Mouse (Mus musculus) heart, embryonic 11.5 days (tissue): ENCODE measurements around the gene Pet100. TPM values are rescaled to one million over a fixed set of nuclear protein-coding genes. Genes with fewer than 3 reads are reported as not detected.

Experiments
- ATAC-seq: fragments of 200-750 bp; cut with Nextera tagmentation; replicated peaks from 2 replicates; pipeline ENCODE4 v1.8.0; 2017; ENCODE audit warnings: moderate library complexity; ENCODE audit not compliant: insufficient number of reproducible peaks, low FRiP score, low TSS enrichment
- H3K27ac ChIP-seq: fragments of 300-500 bp; sonication (generic); 2 replicates; pipeline ENCODE4 v1.5.1; 2014; ENCODE audit warnings: mild to moderate bottlenecking, low read depth, low read length
- H3K27me3 ChIP-seq: fragments of 300-500 bp; sonication (generic); 2 replicates; pipeline ENCODE4 v1.6.1; 2014; ENCODE audit warnings: mild to moderate bottlenecking, low read length, mixed read lengths; ENCODE audit not compliant: control insufficient read depth, insufficient read depth
- H3K36me3 ChIP-seq: fragments of 300-500 bp; sonication (generic); 2 replicates; pipeline ENCODE4 v1.6.1; 2014; ENCODE audit warnings: mild to moderate bottlenecking, low read length, moderate library complexity, mixed read lengths; ENCODE audit not compliant: control insufficient read depth, insufficient read depth
- H3K4me1 ChIP-seq: fragments of 300-500 bp; sonication (generic); 2 replicates; pipeline ENCODE4 v1.6.1; 2014; ENCODE audit warnings: low read length; ENCODE audit not compliant: control insufficient read depth, insufficient read depth
- H3K4me2 ChIP-seq: fragments of 300-500 bp; sonication (generic); 2 replicates; pipeline ENCODE4 v1.6.1; 2014; ENCODE audit warnings: mild to moderate bottlenecking, moderate library complexity
- H3K4me3 ChIP-seq: fragments of 300-500 bp; sonication (generic); 2 replicates; pipeline ENCODE4 v1.5.1; 2014; ENCODE audit warnings: low read depth, low read length
- H3K9ac ChIP-seq: fragments of 300-500 bp; sonication (generic); 2 replicates; pipeline ENCODE4 v1.6.1; 2014; ENCODE audit warnings: mild to moderate bottlenecking, low read depth, low read length, moderate library complexity
- H3K9me3 ChIP-seq: fragments of 300-500 bp; sonication (generic); replicated peaks from 2 replicates; pipeline ENCODE4 v1.6.1; 2016; ENCODE audit warnings: low read length; ENCODE audit not compliant: control insufficient read depth
- WGBS: fragments of 180-500 bp; shearing (Covaris S2); extraction: QIAGEN DNeasy Blood & Tissue Kit; methylation state at CpG from one replicate; pipeline ENCODE4 v1.1.7; 2014; ENCODE audit not compliant: insufficient replicate concordance; 5-methylcytosine and 5-hydroxymethylcytosine counted together
- polyA plus RNA-seq: library from polyadenylated mRNA; unstranded; fragments of >200 nt; fragmentation: Nextera tagmentation; extraction: Ambion mirVana; gene quantifications from 2 replicates; pipeline ENCODE4 v1.2.1, GENCODE M21; 2014

Gene Pet100
- polyA plus RNA-seq, 1 experiment from 2014 or later, result 109 TPM

GRCm38 (mm10) chr8:3607822-3608221, 13.5 kb upstream of the Pet100 start:
- H3K9ac ChIP-seq, result no peak overlapping the region
- ATAC-seq, result no peak
- H3K4me3 ChIP-seq, result no peak overlapping the region
- H3K9me3 ChIP-seq, result no peaks in the 10 kb centered on the region
- peaks cover 28% of the 10 kb centered on the region for H3K36me3 ChIP-seq
- H3K4me2 ChIP-seq, result no peak overlapping the region
- no peaks in the 10 kb centered on the region for H3K4me1 ChIP-seq
- WGBS, result 92% methylated on average over 7 of the region's 7 CpGs
- no peak overlapping the region for H3K27ac ChIP-seq
- H3K27me3 ChIP-seq, result no peaks in the 10 kb centered on the region

DNA sequence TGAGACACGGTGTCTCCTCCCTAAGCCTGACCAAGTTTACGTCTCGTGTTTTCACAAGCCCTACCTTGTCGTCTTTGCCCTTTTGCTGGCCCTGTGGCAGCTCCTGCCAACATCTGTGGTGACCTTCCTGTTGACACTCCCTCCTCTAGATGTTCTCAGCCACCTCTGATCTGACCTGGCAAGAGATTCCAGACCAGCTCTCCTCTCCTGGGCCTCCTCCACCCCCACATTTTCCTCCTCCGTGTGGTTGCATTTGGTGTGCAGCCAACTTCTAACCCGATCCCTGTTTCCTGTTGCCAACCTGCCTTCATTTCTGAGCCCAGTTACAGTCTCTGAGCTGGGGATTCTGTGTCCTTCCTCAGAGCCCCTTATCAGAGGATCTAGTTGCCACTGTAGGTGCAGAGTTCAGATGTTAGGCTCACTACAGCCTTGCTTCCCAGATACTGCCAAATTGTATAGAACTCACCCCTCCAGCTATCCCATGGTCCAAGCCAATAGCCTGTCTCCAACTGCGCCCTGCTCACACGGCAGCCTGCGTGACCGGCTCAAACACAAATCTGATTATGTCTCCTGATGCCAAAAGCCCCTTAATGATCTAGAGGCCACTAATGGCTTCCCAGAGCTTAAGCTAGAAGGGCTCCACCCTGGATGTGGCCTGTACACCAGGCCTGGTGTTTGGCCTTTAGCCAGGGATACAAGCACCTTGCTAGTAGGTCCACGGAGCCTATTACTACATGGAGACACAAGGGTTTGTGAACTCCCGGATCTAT, 12.1 kb upstream of the Pet100 start:
- Histone ChIP-seq H3K36me3 (peaks cover 37% of the 10 kb centered on the region), H3K4me3 (no peak overlapping the region), H3K9me3 (no peaks in the 10 kb centered on the region), H3K4me2 (no peak overlapping the region), H3K9ac (no peak overlapping the region), H3K4me1 (no peaks in the 10 kb centered on the region), H3K27ac (no peak overlapping the region), H3K27me3 (no peaks in the 10 kb centered on the region)
- ATAC-seq, result no peak
- WGBS, result 84% methylated on average over 12 of the region's 12 CpGs

GRCm38 (mm10) chr8:3609816-3610150, 11.6 kb upstream of the Pet100 start:
- Histone ChIP-seq H3K9ac (no peak overlapping the region), H3K36me3 (peaks cover 39% of the 10 kb centered on the region), H3K27me3 (no peaks in the 10 kb centered on the region), H3K4me1 (no peaks in the 10 kb centered on the region), H3K9me3 (no peaks in the 10 kb centered on the region), H3K4me3 (no peak overlapping the region), H3K4me2 (no peak overlapping the region), H3K27ac (no peak overlapping the region)
- ATAC-seq, result no peak
- 88% methylated on average over 6 of the region's 6 CpGs for WGBS

DNA sequence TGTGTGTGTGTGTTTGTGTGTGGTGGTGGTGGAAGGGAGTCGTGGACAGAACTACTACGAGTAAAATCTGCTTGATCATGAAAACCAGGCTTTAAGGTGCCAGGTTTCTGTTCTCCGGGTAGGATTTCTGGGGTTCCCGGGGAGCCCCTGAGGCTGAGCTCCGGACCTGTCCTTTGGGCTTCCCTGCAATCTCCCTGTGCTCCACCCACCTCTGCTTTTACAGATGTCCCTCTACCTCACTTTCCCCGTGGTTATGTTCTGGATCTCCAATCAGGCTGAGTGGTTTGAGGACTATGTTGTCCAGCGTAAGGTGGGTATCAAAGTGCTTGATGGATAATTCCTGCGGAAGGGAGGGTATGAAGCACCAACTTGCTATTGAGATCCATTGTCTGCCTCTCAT, 771 bp downstream of the Pet100 start:
- ATAC-seq, result no peak
- 61% methylated on average over 8 of the region's 8 CpGs for WGBS
- H3K27ac ChIP-seq, result no peak overlapping the region

GRCm38 (mm10) chr8:3625445-3625844, 4.1 kb downstream of the Pet100 start, which contains the start of gene Pcp2:
Pcp2 (minus strand) TSS chr8:3625545.
- H3K9me3 ChIP-seq, result no peaks in the 10 kb centered on the region
- no peak within 1 kb of the TSS for H3K9ac ChIP-seq
- H3K4me2 ChIP-seq, result no peak within 1 kb of the TSS
- no peak within 1 kb of the TSS for H3K27ac ChIP-seq
- ATAC-seq, result no peak
- H3K4me3 ChIP-seq, result no peak within 1 kb of the TSS
- no peaks in the 10 kb centered on the region for H3K36me3 ChIP-seq
- 69% methylated on average over 1 of the region's 1 CpGs for WGBS
- no peaks in the 10 kb centered on the region for H3K4me1 ChIP-seq
- no peaks in the 10 kb centered on the region; the same call in 1 of the 2 replicates for H3K27me3 ChIP-seq

More for the DNA sequence above, 771 bp downstream of the Pet100 start:
- H3K4me3 ChIP-seq, result peak overlapping the region; percentile 80
- H3K9me3 ChIP-seq, result no peaks in the 10 kb centered on the region
- peaks cover 4% of the 10 kb centered on the region for H3K4me1 ChIP-seq
- H3K36me3 ChIP-seq, result peaks cover 9% of the 10 kb centered on the region
- H3K27me3 ChIP-seq, result no peaks in the 10 kb centered on the region
- peak overlapping the region; percentile 65 for H3K4me2 ChIP-seq
- H3K9ac ChIP-seq, result peak overlapping the region; percentile 74

DNA sequence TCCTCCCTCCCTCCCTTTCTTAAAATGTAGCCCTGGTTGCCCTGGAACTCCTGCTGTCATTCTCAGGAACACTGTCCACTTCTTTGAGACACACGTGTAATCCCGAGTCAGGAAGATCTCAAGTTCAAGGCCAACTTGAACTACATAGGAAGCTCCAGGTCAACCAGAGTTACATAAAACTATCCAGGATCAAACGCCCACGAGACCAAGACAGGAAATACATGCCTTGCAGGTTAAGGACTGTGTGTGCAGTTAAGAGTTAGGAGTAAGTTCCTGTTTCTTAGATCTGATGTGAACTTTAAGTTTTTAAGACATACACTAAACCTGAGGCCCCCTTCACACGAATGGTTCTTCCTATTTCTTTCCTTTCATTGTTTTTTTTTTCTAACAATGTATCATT, 5.6 kb downstream of the Pet100 start:
- Histone ChIP-seq H3K4me2 (no peak overlapping the region), H3K9me3 (no peaks in the 10 kb centered on the region), H3K9ac (no peak overlapping the region), H3K27ac (no peak overlapping the region), H3K27me3 (no peaks in the 10 kb centered on the region; the same call in 1 of the 2 replicates), H3K4me3 (no peak overlapping the region), H3K4me1 (peaks cover 3% of the 10 kb centered on the region; the same call in 1 of the 2 replicates), H3K36me3 (no peaks in the 10 kb centered on the region)
- 52% methylated on average over 5 of the region's 5 CpGs for WGBS
- ATAC-seq, result no peak

- ATAC-seq, result no peak
- Histone ChIP-seq H3K4me3 (no peak overlapping the region), H3K9me3 (no peaks in the 10 kb centered on the region), H3K9ac (no peak overlapping the region), H3K4me1 (peaks cover 3% of the 10 kb centered on the region; the same call in 1 of the 2 replicates), H3K27ac (no peak overlapping the region), H3K36me3 (no peaks in the 10 kb centered on the region), H3K27me3 (no peaks in the 10 kb centered on the region; the same call in 1 of the 2 replicates), H3K4me2 (no peak overlapping the region)
- WGBS, result 21% methylated on average over 5 of the region's 5 CpGs
Measured at GRCm38 (mm10) chr8:3628014-3628413, 6.7 kb downstream of the Pet100 start.

DNA sequence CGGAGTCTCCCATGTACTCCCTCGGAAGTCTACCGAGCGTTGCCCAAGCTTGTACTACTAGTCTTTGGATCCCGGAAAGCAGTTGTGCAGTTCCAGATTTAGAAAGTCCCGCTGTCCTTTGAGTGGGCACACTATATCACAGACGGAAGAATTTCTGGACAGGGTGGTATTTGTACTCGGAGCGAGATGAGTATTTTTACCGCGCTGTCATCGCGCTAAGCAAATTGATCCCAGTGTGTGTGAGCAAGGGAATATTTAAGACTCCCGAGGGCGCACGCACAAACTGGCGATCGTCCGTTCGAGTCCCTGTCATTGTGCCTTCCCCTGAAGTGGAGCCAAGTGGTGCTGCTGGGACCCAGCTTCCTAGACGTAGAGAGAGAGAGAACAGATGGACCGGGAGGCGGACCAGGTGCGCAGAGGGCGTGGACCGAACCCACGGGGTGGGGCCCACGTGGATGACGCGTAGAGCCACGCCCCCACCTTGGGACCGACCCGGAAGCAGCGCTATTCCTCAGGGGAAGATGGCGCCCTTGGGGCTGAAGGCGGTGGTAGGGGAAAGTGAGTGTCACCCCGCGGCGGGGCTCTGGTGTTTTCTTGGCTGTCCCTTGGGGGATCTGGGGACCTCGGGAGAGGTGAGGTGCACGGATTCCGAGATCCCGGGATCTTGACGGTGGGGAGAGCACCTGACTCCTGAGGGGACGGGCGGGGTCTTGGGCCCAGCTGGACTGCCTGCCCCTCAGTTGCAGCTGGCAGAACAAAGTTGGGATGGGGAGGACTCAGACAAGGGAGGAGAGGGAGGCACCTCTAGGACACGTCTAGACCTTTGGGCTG, 9.5 kb downstream of the Pet100 start, which contains the start of gene Stxbp2:
Stxbp2 (plus strand) TSS at position 309 of the 831 bp plus-strand sequence.
- H3K4me1 ChIP-seq, result peaks cover 3% of the 10 kb centered on the region; the same call in 1 of the 2 replicates
- no peak within 1 kb of the TSS for H3K27ac ChIP-seq
- peak within 1 kb of the TSS; percentile 55 for H3K4me3 ChIP-seq
- H3K9me3 ChIP-seq, result no peaks in the 10 kb centered on the region
- peaks cover 7% of the 10 kb centered on the region for H3K36me3 ChIP-seq
- H3K27me3 ChIP-seq, result no peaks in the 10 kb centered on the region; the same call in 1 of the 2 replicates
- peak within 1 kb of the TSS; percentile 70 for H3K4me2 ChIP-seq
- H3K9ac ChIP-seq, result peak within 1 kb of the TSS; percentile 77
- WGBS, result 7% methylated on average over 47 of the region's 47 CpGs
- peak; percentile 87 for ATAC-seq
